Mouse (Mus musculus): Measurements from ENCODE around the gene Sspo.
"Not testable (repeated sequence)": the region's sequence is repeated elsewhere in the genome, so short reads cannot be mapped to it uniquely, and the experiment has no call there.

Sspo gene

GRCm38 (mm10) chr6:48487747-48488725 is 40.0 kb downstream of the Sspo start:
- no peak for DNase-seq (ENCODE audit: low spot score)

GRCm38 (mm10) chr6:48489741-48490140 is 41.7 kb downstream of the Sspo start:
- no peak for DNase-seq (ENCODE audit: low spot score)

- no peak for DNase-seq (ENCODE audit: low spot score)
Observed at GRCm38 (mm10) chr6:48491361-48491760, 43.3 kb downstream of the Sspo start.

GRCm38 (mm10) chr6:48493136-48493730 is 45.2 kb downstream of the Sspo start:
- DNase-seq (ENCODE audit: low spot score), result no peak

- DNase-seq (ENCODE audit: low spot score), result no peak
Observed at GRCm38 (mm10) chr6:48497521-48497920, 49.5 kb downstream of the Sspo start.

- no peak for DNase-seq (ENCODE audit: low spot score)
Observed at GRCm38 (mm10) chr6:48503847-48504240, 55.8 kb downstream of the Sspo start.

GRCm38 (mm10) chr6:48504241-48504854 is 56.3 kb downstream of the Sspo start:
- DNase-seq (ENCODE audit: low spot score), result peak; percentile 76

GRCm38 (mm10) chr6:48508087-48508486 is 60.1 kb downstream of the Sspo start:
- no peak for DNase-seq (ENCODE audit: low spot score)

GRCm38 (mm10) chr6:48510426-48510825 is 62.4 kb downstream of the Sspo start:
- no peak for DNase-seq (ENCODE audit: low spot score)

GRCm38 (mm10) chr6:48511861-48512260 is 63.8 kb downstream of the Sspo start:
- DNase-seq (ENCODE audit: low spot score), result no peak

- not testable (repeated sequence) for DNase-seq (ENCODE audit: low spot score)
Observed at GRCm38 (mm10) chr6:48524882-48525281, 76.9 kb downstream of the Sspo start.

GRCm38 (mm10) chr6:48527901-48528300 is 79.9 kb downstream of the Sspo start:
- no peak for DNase-seq (ENCODE audit: low spot score)

GRCm38 (mm10) chr6:48529261-48529660 is 81.2 kb downstream of the Sspo start:
- no peak for DNase-seq (ENCODE audit: low spot score)

- no peak for DNase-seq (ENCODE audit: low spot score)
Observed at GRCm38 (mm10) chr6:48529871-48530440, 81.9 kb downstream of the Sspo start.

- DNase-seq (ENCODE audit: low spot score), result peak; percentile 7
Observed at GRCm38 (mm10) chr6:48530862-48531261, 82.8 kb downstream of the Sspo start.

GRCm38 (mm10) chr6:48533475-48533874 is 85.4 kb downstream of the Sspo start:
- DNase-seq (ENCODE audit: low spot score), result no peak

GRCm38 (mm10) chr6:48534913-48535312 is 86.9 kb downstream of the Sspo start:
- DNase-seq (ENCODE audit: low spot score), result no peak

GRCm38 (mm10) chr6:48536091-48536490 is 88.1 kb downstream of the Sspo start:
- DNase-seq (ENCODE audit: low spot score), result no peak

GRCm38 (mm10) chr6:48537105-48537954 is 89.3 kb downstream of the Sspo start, which contains the start of gene Atp6v0e2:
Atp6v0e2 (plus strand) TSS chr6:48537615.
- DNase-seq (ENCODE audit: low spot score), result peak; percentile 86

- DNase-seq (ENCODE audit: low spot score), result peak; percentile 52
Observed at GRCm38 (mm10) chr6:48538841-48539737, 91.1 kb downstream of the Sspo start.

All from ovary, postnatal 36 days (tissue).